ENCODE assay signal across 8 mouse cellular contexts in genomic region chrX:151708055-151708670, GRCm38 (mm10).
A peak's percentile ranks its signal among the peaks of the same experiment; 100 is the strongest.
DNase-seq lines count a peak whose midpoint lies in the region; ATAC-seq lines count a peak whose summit lies in the region.
"Not testable (repeated sequence)": the region's sequence is repeated elsewhere in the genome, so short reads cannot be mapped to it uniquely, and the experiment has no call there.

No protein-coding gene starts in this region.

- peak; percentile 1 for DNase-seq in cerebellum, adult 9-10 months
- peak; percentile 90 for DNase-seq in forebrain, embryonic 14.5 days (ENCODE audit: low spot score)
- DNase-seq in gastrocnemius, postnatal 36 days: peak; percentile 17 to 18
- peak; percentile 4 for DNase-seq in kidney, postnatal 14 days
- peak; percentile 32 to 55 for DNase-seq in left cerebral cortex, adult 9 months (ENCODE audit: low spot score in 2 of 2)
- peak; percentile 21 to 37 for DNase-seq in lung, postnatal 4 days
- peak; percentile 6 for DNase-seq in ovary, postnatal 14 days (ENCODE audit: low spot score)
- DNase-seq in urinary bladder, postnatal 14 days (ENCODE audit: low spot score): peak; percentile 5

- not testable (repeated sequence) for H3K9me3 ChIP-seq in forebrain, embryonic 14.5 days (replicated peaks; ENCODE audit: control insufficient read depth, low read length)

- peak; percentile 85 for ATAC-seq in forebrain, embryonic 14.5 days

- H3K4me1 ChIP-seq in forebrain, embryonic 14.5 days (ENCODE audit: control insufficient read depth, insufficient read depth, low read length): not testable (repeated sequence)

- not testable (repeated sequence) for H3K27me3 ChIP-seq in forebrain, embryonic 14.5 days (replicated peaks; ENCODE audit: control insufficient read depth, insufficient read depth, low read length)

- H3K4me3 ChIP-seq in forebrain, embryonic 14.5 days (ENCODE audit: low read depth, low read length): not testable (repeated sequence)

- H3K9ac ChIP-seq in forebrain, embryonic 14.5 days (ENCODE audit: low read length): not testable (repeated sequence)

- intact Hi-C loops in gastrocnemius, postnatal 36 days (cut with DNase I): not testable (repeated sequence)

- WGBS in forebrain, embryonic 14.5 days: 29% methylated on average over 4 of the region's 4 CpGs

- peak overlapping the region; percentile 9; the same call in 1 of the 2 replicates for H3K27ac ChIP-seq in forebrain, embryonic 14.5 days (ENCODE audit: low read depth, low read length)

- 0 out of 2 replicates have a peak overlapping the region, but pooled peaks have one; percentile 14 for H3K4me2 ChIP-seq in forebrain, embryonic 14.5 days (ENCODE audit: low read length)

- not testable (repeated sequence) for H3K36me3 ChIP-seq in forebrain, embryonic 14.5 days (ENCODE audit: control insufficient read depth, insufficient read depth, low read length)

Comparison
In these comparisons a context has a peak if more than half of its experiments do, and no peak if none do; other contexts are left out.
1. DNase-seq: peak in every context shown above with its lines; median percentile 90 in forebrain, embryonic 14.5 days; 44 in left cerebral cortex, adult 9 months; 29 in lung, postnatal 4 days; 18 in gastrocnemius, postnatal 36 days; 6 in ovary, postnatal 14 days; 5 in urinary bladder, postnatal 14 days; 4 in kidney, postnatal 14 days; 1 in cerebellum, adult 9-10 months.